Comparison of ENCODE assay signal across 10 mouse cellular contexts in genomic region chr8:64788715-64789114, GRCm38 (mm10). TPM values are rescaled to one million over a fixed set of nuclear protein-coding genes. Genes with fewer than 3 reads are reported as not detected.
A peak's percentile ranks its signal among the peaks of the same experiment; 100 is the strongest.
DNase-seq lines count a peak whose midpoint lies in the region; ATAC-seq and TF ChIP-seq lines count a peak whose summit lies in the region.
"Had no signal": no experiment of that assay in that cellular context is flagged by ENCODE, and none has a peak within 500 bp of the region (broad histone marks: within the 10 kb centered on the region; RNA-seq: fewer than 3 reads in every experiment).

No protein-coding gene starts in this region.

- intact Hi-C loops in left cerebral cortex, adult 2 months (cut with DNase I), result no loop called here

- H3K36me3 ChIP-seq in hindbrain, embryonic 10.5 days, result no peaks in the 10 kb centered on the region
- no peaks in the 10 kb centered on the region for H3K36me3 ChIP-seq in midbrain, embryonic 14.5 days (ENCODE audit: control insufficient read depth, insufficient read depth, low read length)
- H3K36me3 ChIP-seq: embryonic facial prominence, embryonic 15.5 days; liver, embryonic 13.5 days had no signal

- no peak overlapping the region for H3K27ac ChIP-seq in left cerebral cortex, adult 2 months
- no peak overlapping the region for H3K27ac ChIP-seq in hindbrain, embryonic 10.5 days
- no peak overlapping the region for H3K27ac ChIP-seq in midbrain, embryonic 14.5 days (replicated peaks; ENCODE audit: low read depth, low read length)
- H3K27ac ChIP-seq: embryonic facial prominence, embryonic 15.5 days; liver, embryonic 13.5 days had no signal

- no peak overlapping the region for H3K4me2 ChIP-seq in midbrain, embryonic 14.5 days (ENCODE audit: low read length)
- H3K4me2 ChIP-seq: embryonic facial prominence, embryonic 15.5 days; liver, embryonic 13.5 days had no signal

- 0 out of 2 replicates have a peak, but pooled peaks cover 2% of the 10 kb centered on the region for H3K4me1 ChIP-seq in hindbrain, embryonic 10.5 days (replicated peaks)
- no peaks in the 10 kb centered on the region for H3K4me1 ChIP-seq in midbrain, embryonic 14.5 days (ENCODE audit: control insufficient read depth, insufficient read depth, low read length)
- H3K4me1 ChIP-seq: embryonic facial prominence, embryonic 15.5 days had no signal

- H3K27me3 ChIP-seq in hindbrain, embryonic 10.5 days (ENCODE audit: insufficient read depth, poor library complexity, severe bottlenecking), result no peaks in the 10 kb centered on the region
- no peaks in the 10 kb centered on the region for H3K27me3 ChIP-seq in midbrain, embryonic 14.5 days (ENCODE audit: control insufficient read depth, insufficient read depth, low read length)
- H3K27me3 ChIP-seq: embryonic facial prominence, embryonic 15.5 days; liver, embryonic 13.5 days had no signal

- H3K9ac ChIP-seq in midbrain, embryonic 14.5 days (replicated peaks; ENCODE audit: low read length), result no peak overlapping the region
- H3K9ac ChIP-seq: embryonic facial prominence, embryonic 15.5 days; liver, embryonic 13.5 days had no signal

- TF ChIP-seq CTCF in left cerebral cortex, adult 2 months (IDR thresholded peaks at IDR 0.05), result no peak

- DNase-seq in left cerebral cortex, adult 2 months (ENCODE audit: extremely low spot score in 1 of 2, low spot score in 2 of 2), result peak; percentile 37 to 46
- DNase-seq in left cerebral cortex, adult 8-10 months (ENCODE audit: low spot score in 2 of 2), result no peak
- DNase-seq in adrenal gland, postnatal 10 days, result peak; percentile 59
- peak; percentile 62 for DNase-seq in heart, postnatal 4 days
- DNase-seq in lung, postnatal 4 days, result peak; percentile 77 to 78
- DNase-seq in thymus, postnatal 25 days, result peak; percentile 70
- DNase-seq in hindbrain, embryonic 10.5 days (ENCODE audit: low spot score), result no peak
- DNase-seq in midbrain, embryonic 14.5 days, result no peak
- DNase-seq: liver, embryonic 13.5 days had no signal

- ATAC-seq in midbrain, embryonic 14.5 days (ENCODE audit: low FRiP score, low TSS enrichment), result no peak

- H3K9me3 ChIP-seq in hindbrain, embryonic 10.5 days, result no peaks in the 10 kb centered on the region
- no peaks in the 10 kb centered on the region for H3K9me3 ChIP-seq in midbrain, embryonic 14.5 days (ENCODE audit: control insufficient read depth, low read length)
- H3K9me3 ChIP-seq: embryonic facial prominence, embryonic 15.5 days; liver, embryonic 13.5 days had no signal

- H3K4me3 ChIP-seq in left cerebral cortex, adult 2 months, result no peak overlapping the region
- no peak overlapping the region for H3K4me3 ChIP-seq in hindbrain, embryonic 10.5 days
- no peak overlapping the region for H3K4me3 ChIP-seq in midbrain, embryonic 14.5 days (replicated peaks; ENCODE audit: low read depth, low read length)
- H3K4me3 ChIP-seq: embryonic facial prominence, embryonic 15.5 days; liver, embryonic 13.5 days had no signal

- 91% methylated on average over 4 of the region's 4 CpGs for WGBS in hindbrain, embryonic 10.5 days
- 96% methylated on average over 4 of the region's 4 CpGs for WGBS in midbrain, embryonic 14.5 days

RNA-seq across cellular contexts. Expression of gene Msmo1, which starts 55.1 kb away (rescaled TPM):
- total RNA-seq in left cerebral cortex, adult 2 months (2021), result 10 to 100 TPM; 83.5 to 87.8 TPM
- 100 to 1,000 TPM in 2 of 4 experiments, 10 to 100 TPM in 2; 98.2 to 113 (median 106) TPM for total RNA-seq in left cerebral cortex, adult 8-10 months (2022)
- 10 to 100 TPM; 29.4 to 57.0 TPM for total RNA-seq in adrenal gland, postnatal 10 days (2021)
- total RNA-seq in heart, postnatal 4 days (2021), result 10 to 100 TPM; 30.7 to 30.9 TPM
- polyA plus RNA-seq in hindbrain, embryonic 10.5 days (2016; fragmentation: Nextera tagmentation; extraction: Ambion mirVana), result 200 and 202 TPM in 2 replicates
- polyA plus RNA-seq in midbrain, embryonic 14.5 days (2014; fragmentation: Nextera tagmentation; extraction: Ambion mirVana), result 173 and 174 TPM in 2 replicates

Comparison
In these comparisons a context has a peak if more than half of its experiments do, and no peak if none do; other contexts are left out.
1. DNase-seq: peak in left cerebral cortex, adult 2 months (2 of 2), adrenal gland, postnatal 10 days (single experiment), heart, postnatal 4 days (single experiment), lung, postnatal 4 days (2 of 2) and thymus, postnatal 25 days (single experiment); none in left cerebral cortex, adult 8-10 months (0 of 2), hindbrain, embryonic 10.5 days (single experiment) and midbrain, embryonic 14.5 days (single experiment).